ENCODE assay signal across 8 mouse cellular contexts in genomic region chrX:36807360-36808317, GRCm38 (mm10). TPM values are rescaled to one million over a fixed set of nuclear protein-coding genes. Genes with fewer than 3 reads are reported as not detected.
DNase-seq lines count a peak whose midpoint lies in the region; ATAC-seq and TF ChIP-seq lines count a peak whose summit lies in the region.

No protein-coding gene starts in this region.

- H3K4me2 ChIP-seq in forebrain, embryonic 14.5 days (ENCODE audit: low read length), result peak overlapping the region; percentile 47
- peak overlapping the region; percentile 45 for H3K4me2 ChIP-seq in neural tube, embryonic 14.5 days (ENCODE audit: low read depth, low read length)

- H3K36me3 ChIP-seq in G1E (replicated peaks), result no peaks in the 10 kb centered on the region
- no peaks in the 10 kb centered on the region for H3K36me3 ChIP-seq in forebrain, embryonic 14.5 days (ENCODE audit: control insufficient read depth, insufficient read depth, low read length)
- H3K36me3 ChIP-seq in neural tube, embryonic 14.5 days (ENCODE audit: control insufficient read depth, insufficient read depth, low read length), result no peaks in the 10 kb centered on the region
- no peaks in the 10 kb centered on the region for H3K36me3 ChIP-seq in testis, adult 2 months (ENCODE audit: control insufficient read depth, insufficient read depth, low read length)

- peak; percentile 46 for DNase-seq in G1E (ENCODE audit: low spot score)
- DNase-seq in cerebellum, adult 11-12 months, result peak; percentile 89
- peak; percentile 86 for DNase-seq in forebrain, embryonic 14.5 days (ENCODE audit: low spot score)
- DNase-seq in heart, postnatal 14 days, result peak; percentile 81 to 89
- DNase-seq in layer of hippocampus, adult 18-20 months (ENCODE audit: low spot score in 2 of 2), result peak; percentile 80 to 91
- DNase-seq in lung, adult 18-20 months, result peak; percentile 92 to 94

- peak; percentile 27; the same call in 1 of the 2 replicates for TF ChIP-seq CTCF in G1E (IDR thresholded peaks at IDR 0.05; ENCODE audit: low read depth, low read length)
- peak; percentile 56; the same call in 1 of the 2 replicates for TF ChIP-seq CTCF in testis, adult 2 months (IDR thresholded peaks at IDR 0.05; ENCODE audit: control insufficient read depth, insufficient read depth, insufficient replicate concordance, low read depth, low read length)

- no peaks in the 10 kb centered on the region for H3K27me3 ChIP-seq in G1E (ENCODE audit: insufficient read depth, low read length)
- no peaks in the 10 kb centered on the region for H3K27me3 ChIP-seq in forebrain, embryonic 14.5 days (replicated peaks; ENCODE audit: control insufficient read depth, insufficient read depth, low read length)
- H3K27me3 ChIP-seq in neural tube, embryonic 14.5 days (ENCODE audit: control insufficient read depth, insufficient read depth, low read length), result no peaks in the 10 kb centered on the region
- no peaks in the 10 kb centered on the region for H3K27me3 ChIP-seq in testis, adult 2 months (ENCODE audit: control insufficient read depth, insufficient read depth, low read length)

- peak overlapping the region; percentile 48; the same call in 1 of the 2 replicates for H3K9ac ChIP-seq in forebrain, embryonic 14.5 days (ENCODE audit: low read length)
- peak overlapping the region; percentile 39; the same call in 1 of the 2 replicates for H3K9ac ChIP-seq in neural tube, embryonic 14.5 days (replicated peaks; ENCODE audit: low read depth, low read length)

- peak overlapping the region; percentile 58; the same call in 1 of the 2 replicates for H3K4me3 ChIP-seq in G1E (ENCODE audit: low read depth, low read length)
- H3K4me3 ChIP-seq in forebrain, embryonic 14.5 days (ENCODE audit: low read depth, low read length), result peak overlapping the region; percentile 17
- H3K4me3 ChIP-seq in neural tube, embryonic 14.5 days (ENCODE audit: low read depth, low read length), result peak overlapping the region; percentile 31
- peak overlapping the region; percentile 66 for H3K4me3 ChIP-seq in testis, adult 2 months (ENCODE audit: control insufficient read depth, low read depth, low read length)

- H3K9me3 ChIP-seq in G1E (replicated peaks), result no peaks in the 10 kb centered on the region
- H3K9me3 ChIP-seq in forebrain, embryonic 14.5 days (replicated peaks; ENCODE audit: control insufficient read depth, low read length), result no peaks in the 10 kb centered on the region
- H3K9me3 ChIP-seq in neural tube, embryonic 14.5 days (ENCODE audit: control insufficient read depth, low read length), result no peaks in the 10 kb centered on the region

- TF ChIP-seq POLR2A in testis, adult 2 months (IDR thresholded peaks at IDR 0.05; ENCODE audit: control insufficient read depth, low read depth, low read length), result 0 out of 2 replicates have a peak, but pooled peaks have one; percentile 11

- H3K4me1 ChIP-seq in G1E (ENCODE audit: insufficient read depth, low read depth, low read length), result peaks cover 23% of the 10 kb centered on the region
- no peaks in the 10 kb centered on the region; the same call in 1 of the 2 replicates for H3K4me1 ChIP-seq in forebrain, embryonic 14.5 days (ENCODE audit: control insufficient read depth, insufficient read depth, low read length)
- no peaks in the 10 kb centered on the region for H3K4me1 ChIP-seq in neural tube, embryonic 14.5 days (ENCODE audit: control insufficient read depth, insufficient read depth, low read length)
- no peaks in the 10 kb centered on the region for H3K4me1 ChIP-seq in testis, adult 2 months (ENCODE audit: control insufficient read depth, insufficient read depth, low read length)

- WGBS in forebrain, embryonic 14.5 days, result 35% methylated on average over 45 of the region's 45 CpGs
- 23% methylated on average over 43 of the region's 45 CpGs for WGBS in neural tube, embryonic 14.5 days

- ATAC-seq in G1E (ENCODE audit: extremely low read depth, insufficient number of reproducible peaks, low FRiP score, poor library complexity, severe bottlenecking), result peak; percentile 92
- peak; percentile 91 for ATAC-seq in forebrain, embryonic 14.5 days
- ATAC-seq in neural tube, embryonic 14.5 days (ENCODE audit: low read depth), result peak; percentile 90

- intact Hi-C loops in heart, postnatal 14 days (cut with DNase I), result loop anchor here (5.0 kb wide), 1 partner anchor 45 kb away; no protein-coding TSS in a partner anchor

- H3K27ac ChIP-seq in forebrain, embryonic 14.5 days (ENCODE audit: low read depth, low read length), result peak overlapping the region; percentile 49
- peak overlapping the region; percentile 78 for H3K27ac ChIP-seq in neural tube, embryonic 14.5 days (ENCODE audit: low read depth, low read length)
- peak overlapping the region; percentile 61 for H3K27ac ChIP-seq in testis, adult 2 months (ENCODE audit: control insufficient read depth, insufficient read depth, low read depth, low read length)

RNA-seq across cellular contexts. Expression of gene Slc25a5, which starts 12.2 kb away (rescaled TPM):
- 364 and 370 TPM in 2 replicates for total RNA-seq in G1E (2014; fragmentation: Nextera tagmentation)
- 745 and 825 TPM in 2 replicates for total RNA-seq in G1E (2017)
- 30.0 and 36.2 TPM in 2 replicates for polyA plus RNA-seq in G1E (2012)
- 589 and 711 TPM in 2 replicates for polyA plus RNA-seq in forebrain, embryonic 14.5 days (2014; fragmentation: Nextera tagmentation; extraction: Ambion mirVana)
- total RNA-seq in heart, postnatal 14 days (2021), result 100 to 1,000 TPM; 545 to 681 TPM
- 100 to 1,000 TPM; 320 to 325 TPM for total RNA-seq in layer of hippocampus, adult 18-20 months (2021)
- 544 and 575 TPM in 2 replicates for polyA plus RNA-seq in neural tube, embryonic 14.5 days (2014; fragmentation: Nextera tagmentation; extraction: Ambion mirVana)
- 62.9 and 65.1 TPM in 2 replicates for polyA plus RNA-seq in testis, adult 2 months (2012; rRNA removed)

Comparison
In these comparisons a context has a peak if more than half of its experiments do, and no peak if none do; other contexts are left out.
1. Peak in every context shown above with its lines: DNase-seq, ATAC-seq, H3K4me3 ChIP-seq and H3K27ac ChIP-seq.